Mouse (Mus musculus): ENCODE results near the gene Gadd45gip1. TPM values are rescaled to one million over a fixed set of nuclear protein-coding genes. Genes with fewer than 3 reads are reported as not detected.

The Gadd45gip1 gene
- polyA plus RNA-seq, 1 experiment from 2014 or later: 40.6 TPM

DNA sequence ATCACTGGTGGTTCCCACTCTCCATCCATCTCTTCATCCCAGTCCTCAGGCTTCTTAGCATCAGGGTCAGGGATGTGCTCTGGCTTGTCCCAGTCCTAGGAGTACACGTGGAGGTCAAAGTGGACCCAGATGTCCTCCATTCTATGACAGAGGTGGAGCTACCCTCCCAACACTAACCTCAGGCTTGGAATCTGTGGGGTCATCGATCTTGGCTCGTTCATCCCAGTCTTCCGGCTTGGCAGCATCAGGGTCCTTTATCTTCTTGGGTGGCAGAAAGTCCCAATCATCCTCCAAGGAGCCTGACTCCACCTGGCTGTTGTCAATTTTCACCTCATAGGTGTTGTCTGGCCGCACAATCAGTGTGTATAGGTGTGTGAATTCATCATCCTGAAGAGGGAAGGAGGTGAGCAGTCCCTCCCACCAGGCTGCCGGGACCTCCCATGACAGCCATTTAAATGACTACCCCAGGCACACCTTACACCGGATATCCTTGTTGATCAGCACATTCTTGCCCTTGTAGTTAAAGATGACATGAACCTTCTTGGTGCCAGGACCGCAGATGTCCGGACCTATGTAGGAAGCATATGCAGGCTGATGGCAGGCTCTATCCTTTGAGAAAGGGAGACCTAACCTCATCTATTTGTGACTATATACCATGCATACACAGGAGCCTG is 13.2 kb downstream of the Gadd45gip1 start:
- WGBS: 89% methylated on average over 9 of the region's 9 CpGs
- peaks cover 35% of the 10 kb centered on the region for H3K36me3 ChIP-seq (ENCODE audit: control insufficient read depth, insufficient read depth, low read length)
- H3K4me3 ChIP-seq (ENCODE audit: low read length): peak overlapping the region; percentile 84
- ATAC-seq: no peak
- H3K27ac ChIP-seq (ENCODE audit: low read depth, low read length): no peak overlapping the region
- H3K4me1 ChIP-seq (ENCODE audit: control insufficient read depth, insufficient read depth, low read depth, low read length): peaks cover 29% of the 10 kb centered on the region
- peak overlapping the region; percentile 60 for H3K4me2 ChIP-seq (ENCODE audit: low read length)
- no peaks in the 10 kb centered on the region for H3K9me3 ChIP-seq (ENCODE audit: control insufficient read depth, low read length)
- no peaks in the 10 kb centered on the region for H3K27me3 ChIP-seq (replicated peaks; ENCODE audit: control insufficient read depth, insufficient read depth, low read length)
- H3K9ac ChIP-seq (ENCODE audit: low read depth, low read length): peak overlapping the region; percentile 98

- peaks cover 35% of the 10 kb centered on the region for H3K36me3 ChIP-seq (ENCODE audit: control insufficient read depth, insufficient read depth, low read length)
- peak overlapping the region; percentile 60 for H3K4me2 ChIP-seq (ENCODE audit: low read length)
- H3K4me1 ChIP-seq (ENCODE audit: control insufficient read depth, insufficient read depth, low read depth, low read length): peaks cover 25% of the 10 kb centered on the region
- no peak for ATAC-seq
- 11% methylated on average over 12 of the region's 12 CpGs for WGBS
- peak overlapping the region; percentile 84 for H3K27ac ChIP-seq (ENCODE audit: low read depth, low read length)
- H3K9me3 ChIP-seq (ENCODE audit: control insufficient read depth, low read length): no peaks in the 10 kb centered on the region
- H3K9ac ChIP-seq (ENCODE audit: low read depth, low read length): peak overlapping the region; percentile 98
- no peaks in the 10 kb centered on the region for H3K27me3 ChIP-seq (replicated peaks; ENCODE audit: control insufficient read depth, insufficient read depth, low read length)
- peak overlapping the region; percentile 84 for H3K4me3 ChIP-seq (ENCODE audit: low read length)
These were observed 14.2 kb downstream of the Gadd45gip1 start for GRCm38 (mm10) chr8:84845355-84846093.

GRCm38 (mm10) chr8:84846094-84846721 is 14.9 kb downstream of the Gadd45gip1 start:
- under 1% methylated on average over 30 of the region's 30 CpGs for WGBS
- Histone ChIP-seq H3K27ac (ENCODE audit: low read depth, low read length) (peak overlapping the region; percentile 84), H3K4me1 (ENCODE audit: control insufficient read depth, insufficient read depth, low read depth, low read length) (peaks cover 25% of the 10 kb centered on the region), H3K4me2 (ENCODE audit: low read length) (peak overlapping the region; percentile 60), H3K9me3 (ENCODE audit: control insufficient read depth, low read length) (no peaks in the 10 kb centered on the region), H3K27me3 (replicated peaks; ENCODE audit: control insufficient read depth, insufficient read depth, low read length) (no peaks in the 10 kb centered on the region), H3K36me3 (ENCODE audit: control insufficient read depth, insufficient read depth, low read length) (peaks cover 35% of the 10 kb centered on the region), H3K9ac (ENCODE audit: low read depth, low read length) (peak overlapping the region; percentile 98), H3K4me3 (ENCODE audit: low read length) (peak overlapping the region; percentile 84)
- peak; percentile 15 for ATAC-seq

GRCm38 (mm10) chr8:84846722-84847572 is 15.6 kb downstream of the Gadd45gip1 start, which contains the start of gene Calr:
TSS of gene Calr (minus strand) at chr8:84846934.
- peak; percentile 99 for ATAC-seq
- Histone ChIP-seq H3K36me3 (ENCODE audit: control insufficient read depth, insufficient read depth, low read length) (peaks cover 27% of the 10 kb centered on the region), H3K4me1 (ENCODE audit: control insufficient read depth, insufficient read depth, low read depth, low read length) (peaks cover 25% of the 10 kb centered on the region), H3K4me2 (ENCODE audit: low read length) (peak within 1 kb of the TSS; percentile 89), H3K27ac (ENCODE audit: low read depth, low read length) (peak within 1 kb of the TSS; percentile 88), H3K9me3 (ENCODE audit: control insufficient read depth, low read length) (no peaks in the 10 kb centered on the region), H3K4me3 (ENCODE audit: low read length) (peak within 1 kb of the TSS; percentile 84), H3K27me3 (replicated peaks; ENCODE audit: control insufficient read depth, insufficient read depth, low read length) (no peaks in the 10 kb centered on the region), H3K9ac (ENCODE audit: low read depth, low read length) (peak within 1 kb of the TSS; percentile 98)
- WGBS: 1% methylated on average over 43 of the region's 55 CpGs

GRCm38 (mm10) chr8:84847684-84848435 is 16.5 kb downstream of the Gadd45gip1 start:
- H3K4me3 ChIP-seq (ENCODE audit: low read length): peak overlapping the region; percentile 84
- H3K4me1 ChIP-seq (ENCODE audit: control insufficient read depth, insufficient read depth, low read depth, low read length): peaks cover 25% of the 10 kb centered on the region
- H3K4me2 ChIP-seq (ENCODE audit: low read length): peak overlapping the region; percentile 89
- 45% methylated on average over 6 of the region's 6 CpGs for WGBS
- peak overlapping the region; percentile 80 for H3K9ac ChIP-seq (ENCODE audit: low read depth, low read length)
- H3K36me3 ChIP-seq (ENCODE audit: control insufficient read depth, insufficient read depth, low read length): peaks cover 18% of the 10 kb centered on the region
- no peak for ATAC-seq
- no peaks in the 10 kb centered on the region for H3K9me3 ChIP-seq (ENCODE audit: control insufficient read depth, low read length)
- H3K27me3 ChIP-seq (replicated peaks; ENCODE audit: control insufficient read depth, insufficient read depth, low read length): no peaks in the 10 kb centered on the region
- H3K27ac ChIP-seq (ENCODE audit: low read depth, low read length): peak overlapping the region; percentile 88

- Histone ChIP-seq H3K36me3 (ENCODE audit: control insufficient read depth, insufficient read depth, low read length) (peaks cover 6% of the 10 kb centered on the region), H3K27me3 (replicated peaks; ENCODE audit: control insufficient read depth, insufficient read depth, low read length) (no peaks in the 10 kb centered on the region), H3K9me3 (ENCODE audit: control insufficient read depth, low read length) (no peaks in the 10 kb centered on the region), H3K4me1 (ENCODE audit: control insufficient read depth, insufficient read depth, low read depth, low read length) (peaks cover 12% of the 10 kb centered on the region), H3K27ac (ENCODE audit: low read depth, low read length) (no peak overlapping the region), H3K9ac (ENCODE audit: low read depth, low read length) (no peak overlapping the region), H3K4me2 (ENCODE audit: low read length) (no peak overlapping the region), H3K4me3 (ENCODE audit: low read length) (peak overlapping the region; percentile 94)
- WGBS: 91% methylated on average over 3 of the region's 3 CpGs
- ATAC-seq: peak; percentile 22
These were observed 25.1 kb downstream of the Gadd45gip1 start for GRCm38 (mm10) chr8:84856434-84856833.

GRCm38 (mm10) chr8:84856864-84857441 is 25.6 kb downstream of the Gadd45gip1 start, which contains the start of gene Farsa:
TSS of gene Farsa (plus strand) at chr8:84856989.
- Histone ChIP-seq H3K27me3 (replicated peaks; ENCODE audit: control insufficient read depth, insufficient read depth, low read length) (no peaks in the 10 kb centered on the region), H3K36me3 (ENCODE audit: control insufficient read depth, insufficient read depth, low read length) (peaks cover 8% of the 10 kb centered on the region), H3K4me1 (ENCODE audit: control insufficient read depth, insufficient read depth, low read depth, low read length) (peaks cover 12% of the 10 kb centered on the region), H3K4me2 (ENCODE audit: low read length) (peak within 1 kb of the TSS; percentile 96), H3K9ac (ENCODE audit: low read depth, low read length) (peak within 1 kb of the TSS; percentile 91), H3K9me3 (ENCODE audit: control insufficient read depth, low read length) (no peaks in the 10 kb centered on the region), H3K4me3 (ENCODE audit: low read length) (peak within 1 kb of the TSS; percentile 94), H3K27ac (ENCODE audit: low read depth, low read length) (peak within 1 kb of the TSS; percentile 85)
- ATAC-seq: peak; percentile 95
- WGBS: under 1% methylated on average over 39 of the region's 39 CpGs
